Mouse (Mus musculus) 3134 (cell line): ENCODE measurements around the gene Tubb2a.
A peak's percentile ranks its signal among the peaks of the same experiment; 100 is the strongest.

Experiments
- DNase-seq: peaks from one replicate; pipeline ENCODE4 v3.0.0-alpha.2; 2011; ENCODE audit warnings: low spot score; ENCODE audit not compliant: insufficient read length; ENCODE audit errors: extremely low read depth

The Tubb2a gene

DNA sequence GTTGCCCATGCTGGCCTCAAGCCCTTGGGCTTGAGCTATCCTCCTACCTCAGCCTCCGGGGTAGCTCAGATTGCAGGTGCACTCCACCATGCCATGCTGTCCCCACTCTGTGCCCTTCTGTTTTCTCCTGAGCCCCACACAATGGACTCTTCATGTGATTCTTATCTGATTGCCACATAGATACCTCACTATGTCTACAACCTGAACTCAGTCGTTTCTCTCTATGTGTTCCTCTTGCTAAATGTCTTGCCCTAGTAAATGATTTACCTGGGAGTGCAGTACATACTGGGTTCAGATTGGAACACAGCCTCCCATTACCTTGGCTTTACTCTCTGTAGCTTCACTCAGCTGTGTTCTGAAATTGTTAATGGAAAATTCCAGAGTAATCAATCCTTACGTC is 22.8 kb downstream of the Tubb2a start:
- DNase-seq: no peak

DNA sequence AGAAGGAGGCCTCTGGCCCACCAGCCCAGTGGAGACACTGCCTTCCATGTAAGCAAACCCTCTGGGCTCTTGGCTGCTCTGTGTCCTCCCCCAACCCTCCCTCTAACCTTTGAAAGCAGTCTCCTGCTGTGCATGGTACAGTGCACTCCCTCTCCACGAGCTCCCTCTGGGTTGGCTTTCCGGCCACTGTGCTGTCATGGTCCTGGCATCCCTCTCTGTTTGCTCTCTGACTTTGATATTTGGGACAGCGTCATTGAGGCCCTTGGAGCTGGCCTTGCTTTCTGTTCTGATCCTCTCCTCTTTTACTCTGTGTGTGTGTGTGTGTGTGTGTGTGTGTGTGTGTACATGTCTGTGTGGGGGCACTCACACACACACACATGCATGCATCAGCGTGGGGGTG is 23.4 kb downstream of the Tubb2a start:
- no peak for DNase-seq

DNA sequence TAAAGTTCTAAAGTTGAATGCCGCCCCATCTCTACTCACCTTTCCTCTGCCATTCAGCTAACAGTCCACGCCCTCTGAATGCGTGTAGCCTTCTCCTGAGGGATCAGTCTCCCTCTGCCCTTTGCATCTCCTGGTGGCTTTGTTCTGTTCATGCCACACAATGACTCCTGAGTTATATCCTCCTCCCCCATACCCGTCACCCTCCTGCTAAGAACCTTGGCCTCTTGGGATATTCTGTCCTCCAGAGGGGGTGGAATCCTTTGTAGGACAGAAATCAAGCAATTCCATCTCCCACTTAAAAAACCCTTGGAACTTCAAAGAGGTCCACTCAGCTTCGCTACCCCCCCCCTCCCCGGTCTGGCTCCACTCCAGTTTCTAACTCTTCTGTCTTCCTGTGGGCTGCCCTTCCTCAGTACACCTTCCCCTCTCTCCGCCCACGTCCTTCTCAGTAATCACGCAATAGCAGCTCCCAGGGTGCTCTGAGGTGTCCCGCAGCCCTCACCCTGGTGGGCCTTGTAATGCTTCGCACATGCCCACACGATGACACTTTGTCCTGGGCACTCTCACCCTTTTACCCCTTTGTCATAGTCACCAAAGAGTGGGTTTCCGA is 24.0 kb downstream of the Tubb2a start:
- DNase-seq: no peak

DNA sequence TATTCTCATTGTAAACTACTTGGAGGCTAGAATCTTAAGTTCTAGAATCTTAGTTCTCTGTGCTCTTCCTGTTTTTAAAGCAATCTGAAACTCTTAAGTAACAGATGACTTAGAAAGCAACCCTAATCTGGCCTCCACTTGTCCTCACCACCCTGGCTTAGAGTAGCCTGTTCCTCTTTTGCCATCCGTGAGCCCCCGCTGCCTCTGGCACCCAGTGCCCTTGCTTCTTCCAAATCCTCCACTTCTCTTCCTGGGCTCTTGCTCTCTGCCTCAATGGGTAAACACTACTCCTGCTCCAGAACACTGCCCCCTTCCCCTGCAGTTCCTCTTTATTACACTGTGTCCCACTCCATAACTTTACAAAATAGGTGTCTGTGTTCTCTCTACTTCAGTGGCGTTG is 26.1 kb downstream of the Tubb2a start:
- DNase-seq: no peak

DNA sequence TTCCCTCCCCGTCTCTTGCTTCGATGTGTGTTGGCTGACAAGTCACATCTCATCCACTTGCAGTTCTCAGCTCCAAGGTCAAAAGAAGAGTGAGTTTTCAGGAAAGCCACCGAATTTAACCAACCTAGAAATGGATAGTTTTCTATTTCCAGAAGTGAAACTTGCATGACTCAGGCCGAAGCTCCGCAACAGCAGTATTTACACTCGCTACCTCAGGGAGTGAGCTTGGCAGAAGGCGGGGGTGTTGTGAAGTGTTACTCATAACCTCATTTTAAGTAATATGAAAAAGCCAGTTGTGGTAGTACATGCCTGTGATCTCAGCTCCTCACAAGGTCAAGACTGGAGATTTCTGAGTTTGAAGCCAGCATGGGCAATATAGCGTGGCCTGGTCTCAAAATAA is 27.3 kb downstream of the Tubb2a start:
- no peak for DNase-seq

DNA sequence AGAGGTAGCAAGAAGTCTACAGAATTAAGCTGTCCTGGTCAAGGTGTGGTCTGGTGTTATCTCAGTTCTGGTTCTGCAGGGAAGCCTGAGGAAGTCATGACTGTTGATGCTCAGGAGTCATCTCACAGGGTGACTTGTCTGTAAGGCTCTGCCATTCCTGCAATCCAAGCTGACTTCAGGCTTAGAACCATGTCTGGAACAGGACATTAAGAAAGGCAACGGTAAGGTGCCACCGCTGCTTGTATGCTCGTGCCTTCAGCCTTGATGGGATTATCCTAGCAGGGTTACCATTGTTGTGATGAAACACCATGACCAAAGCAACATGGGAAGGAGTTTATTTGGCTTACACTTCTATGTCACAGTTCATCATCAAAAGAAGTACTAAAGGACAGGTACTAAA is 30.3 kb downstream of the Tubb2a start:
- no peak for DNase-seq

DNA sequence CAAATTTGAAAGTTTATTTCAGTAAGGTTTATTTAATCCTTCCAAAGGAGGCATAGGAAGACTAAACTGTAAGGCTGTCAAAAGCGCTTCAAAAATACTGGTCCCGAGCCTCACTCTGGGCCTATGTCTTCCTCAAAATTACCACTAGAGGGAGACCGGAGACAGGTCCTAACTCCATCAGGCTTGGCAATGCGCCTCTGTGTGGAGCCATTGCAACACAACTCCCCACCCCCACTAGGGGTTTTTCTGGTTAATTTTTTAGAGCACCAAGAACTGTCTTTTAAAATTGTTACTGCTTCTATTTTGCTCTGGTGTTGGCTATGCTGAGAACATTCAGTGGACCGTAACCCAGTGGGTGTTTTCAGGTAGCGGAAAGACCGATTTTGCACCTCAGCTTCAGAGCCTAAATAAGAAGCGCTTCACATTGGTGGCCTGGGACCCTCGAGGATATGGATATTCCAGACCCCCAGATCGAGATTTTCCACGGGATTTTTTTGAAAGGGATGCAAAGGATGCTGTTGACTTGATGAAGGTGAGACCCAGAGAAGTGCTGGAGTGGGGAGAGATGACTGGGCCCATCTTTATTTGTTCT is 31.3 kb downstream of the Tubb2a start:
- DNase-seq: peak; percentile 17

DNA sequence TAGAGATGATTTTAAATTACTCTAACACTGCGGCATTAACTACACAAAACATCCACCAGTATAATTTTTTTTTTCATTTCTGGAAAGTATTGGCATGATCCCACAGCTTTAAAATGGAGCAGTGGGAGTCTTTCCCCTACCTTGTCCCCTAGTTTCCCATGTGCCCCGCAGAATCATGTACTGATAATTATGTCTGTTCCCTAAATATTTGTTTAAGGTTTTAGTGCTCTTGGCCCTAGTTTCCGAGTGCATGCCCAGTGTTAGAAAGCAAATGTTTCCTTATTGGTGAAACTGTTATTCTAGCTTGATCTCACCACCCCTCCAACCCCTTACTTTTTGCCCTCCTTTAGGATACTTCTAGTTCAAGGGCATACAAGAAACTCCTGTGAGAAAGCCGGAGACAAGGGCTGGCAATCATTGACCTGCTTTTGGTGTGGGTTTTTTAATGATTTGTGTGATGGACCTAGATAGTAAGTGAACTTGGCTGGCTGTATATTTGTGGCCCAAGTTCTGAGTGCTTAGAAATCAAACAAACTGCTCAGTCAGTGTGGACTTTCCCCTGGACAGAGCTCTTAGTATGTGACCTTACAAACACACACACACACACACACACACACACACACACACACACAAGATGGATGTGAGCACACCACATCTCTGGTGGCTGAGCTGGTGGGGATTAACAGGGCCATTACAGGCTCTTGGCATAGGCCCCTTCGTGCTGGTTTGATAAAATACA is 32.1 kb downstream of the Tubb2a start:
- no peak for DNase-seq

DNA sequence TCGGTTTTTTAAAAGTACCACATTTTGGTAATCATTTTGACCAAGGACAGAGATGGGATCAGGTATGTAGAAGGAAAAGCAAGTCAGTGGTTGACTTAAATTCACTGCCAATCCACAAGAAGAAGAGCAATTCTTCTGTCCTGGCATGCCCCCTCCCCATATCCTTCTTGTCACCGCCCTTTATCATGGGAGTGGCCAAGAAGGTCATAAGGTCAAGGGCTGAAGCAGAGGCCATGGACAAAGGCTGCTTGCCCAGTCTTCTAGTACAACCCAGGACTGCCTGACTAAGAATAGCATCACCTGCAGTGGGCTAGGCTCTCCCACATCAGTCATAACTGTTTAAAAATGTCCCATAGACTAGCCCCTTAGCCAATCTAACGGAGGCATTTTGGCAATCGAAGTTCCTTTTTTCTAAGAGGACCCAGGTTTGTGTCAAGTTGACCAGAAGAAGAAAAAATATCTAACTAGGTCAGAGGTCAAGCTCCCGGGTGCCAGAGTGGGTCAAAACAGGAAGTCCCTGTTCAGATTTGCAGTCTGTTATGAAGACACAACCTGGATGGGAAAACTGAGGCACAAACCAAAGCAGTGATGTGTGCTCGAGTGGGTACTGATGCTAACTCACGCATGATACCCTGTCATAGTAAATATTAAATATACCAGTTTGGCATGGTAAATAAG is 34.0 kb downstream of the Tubb2a start:
- no peak for DNase-seq

DNA sequence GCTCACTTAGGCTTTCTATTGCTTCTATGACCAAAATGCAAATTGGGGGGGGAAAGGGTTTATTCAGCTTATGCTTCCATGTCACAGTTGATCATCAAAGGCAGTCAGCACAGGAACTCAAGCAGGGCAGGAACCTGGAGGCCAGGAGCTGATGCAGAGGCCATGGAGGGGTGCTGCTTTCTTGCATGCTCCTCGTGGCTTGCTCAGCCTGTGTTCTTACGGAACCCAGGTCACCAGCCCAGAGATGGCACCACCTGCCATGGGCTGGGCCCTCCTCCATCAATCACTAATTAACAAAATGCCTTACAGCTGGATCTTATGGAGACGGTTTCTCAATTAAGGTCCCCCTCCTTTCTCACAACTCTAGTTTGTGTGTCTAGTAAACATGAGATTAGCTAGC is 37.7 kb downstream of the Tubb2a start:
- no peak for DNase-seq

DNA sequence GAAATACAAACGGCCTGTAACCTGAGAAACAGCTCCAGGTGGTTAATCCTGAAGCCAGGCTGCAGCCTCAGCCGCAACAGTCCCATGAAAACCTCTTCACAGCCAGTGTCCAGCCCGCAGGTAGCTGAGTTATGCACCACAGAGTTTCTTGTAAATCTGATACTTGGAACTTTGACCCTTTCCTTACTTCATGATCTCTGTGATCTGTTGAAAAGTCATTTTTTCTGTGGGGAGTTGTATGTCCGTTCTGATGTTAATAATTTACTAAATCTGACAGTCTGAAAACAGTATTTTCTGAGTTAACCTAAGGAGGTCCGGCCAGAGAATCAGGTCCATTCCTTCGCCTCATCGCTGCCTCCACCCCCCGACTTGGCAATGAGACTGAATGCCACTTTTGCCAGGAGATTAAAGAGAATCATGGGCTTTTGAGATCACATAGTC is 38.9 kb downstream of the Tubb2a start:
- no peak for DNase-seq

DNA sequence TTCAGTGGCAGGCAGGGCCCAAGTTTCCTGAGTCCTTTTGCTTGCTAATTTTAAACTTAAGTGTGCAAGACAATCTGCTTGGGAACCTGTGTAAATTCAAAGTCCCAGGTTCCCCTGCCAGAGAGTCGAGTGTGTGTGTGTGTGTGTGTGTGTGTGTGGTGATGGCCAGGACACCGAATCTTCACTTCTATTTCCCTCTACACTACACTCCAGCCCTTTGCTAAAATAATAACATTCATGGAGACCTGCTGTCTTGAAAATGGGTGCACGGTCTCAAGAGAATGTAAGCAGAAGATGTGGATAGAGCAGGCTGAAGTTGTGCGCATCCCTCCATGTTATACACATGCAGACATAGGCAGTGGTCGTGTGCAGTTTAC is 39.8 kb downstream of the Tubb2a start:
- no peak for DNase-seq

DNA sequence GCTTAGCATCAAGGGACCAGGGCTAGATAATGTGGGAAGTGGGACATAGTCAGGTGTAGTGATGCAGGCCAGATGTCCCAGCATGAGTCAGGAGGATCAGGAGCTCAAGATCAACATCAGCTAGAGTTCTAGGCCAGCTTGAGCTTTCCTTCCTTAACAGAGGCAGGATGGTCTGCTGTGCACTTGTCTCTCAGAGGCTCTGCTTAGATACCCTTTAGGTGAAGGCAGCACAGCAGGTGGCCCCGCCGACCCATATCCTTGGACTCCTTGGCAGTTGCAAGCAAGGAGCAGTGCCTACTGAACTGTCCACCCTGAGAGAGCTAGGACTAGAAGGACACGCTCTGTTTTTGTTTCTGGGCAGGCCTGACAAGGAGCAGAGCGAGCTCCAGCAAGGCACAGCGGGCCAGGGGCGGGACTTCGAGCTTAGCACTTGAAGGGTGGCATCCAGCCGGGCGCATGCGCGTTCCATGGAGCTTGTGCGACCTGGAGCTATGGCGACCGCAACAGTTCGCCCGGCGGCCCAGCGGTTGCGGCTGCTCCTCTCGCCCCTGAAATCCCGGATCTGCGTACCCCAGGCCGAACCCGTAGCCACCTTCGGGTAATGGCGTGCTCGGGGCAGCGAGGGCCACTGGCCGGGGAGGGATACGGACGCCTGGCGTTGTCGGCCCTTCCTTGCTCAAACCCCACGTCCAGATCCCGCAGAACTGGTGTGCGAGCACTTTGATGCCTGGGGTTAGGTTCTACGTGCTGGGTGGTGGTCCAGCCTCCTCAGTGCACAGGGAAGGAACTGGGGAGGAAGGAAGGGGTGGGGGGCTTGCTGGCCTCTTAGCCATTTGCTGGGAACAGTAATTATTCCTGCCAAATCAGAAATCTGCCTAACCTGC is 40.4 kb downstream of the Tubb2a start, which contains the start of gene Bphl:
Gene Bphl, plus strand, starts transcription at position 426 of the 884 bp plus-strand sequence.
- peak; percentile 89 for DNase-seq

DNA sequence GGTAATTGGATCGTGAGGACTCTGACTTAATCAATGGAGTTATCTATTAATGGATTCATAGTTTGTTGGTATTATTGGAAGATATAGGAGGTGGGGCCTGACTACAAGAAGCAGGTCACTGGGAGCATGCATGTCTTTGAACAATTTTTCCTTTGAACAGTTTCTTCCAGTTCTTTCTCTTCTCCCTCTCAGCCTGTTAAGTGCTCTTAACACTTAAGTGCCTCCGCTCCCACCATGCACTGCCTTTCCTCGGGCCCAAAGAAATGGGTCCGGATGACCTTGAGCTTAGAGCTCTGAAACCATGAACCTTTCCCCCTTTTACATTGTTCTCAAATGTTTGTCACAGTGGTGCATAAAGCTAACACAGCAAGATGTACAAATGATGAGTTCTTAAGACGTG is 41.1 kb downstream of the Tubb2a start:
- DNase-seq: no peak

DNA sequence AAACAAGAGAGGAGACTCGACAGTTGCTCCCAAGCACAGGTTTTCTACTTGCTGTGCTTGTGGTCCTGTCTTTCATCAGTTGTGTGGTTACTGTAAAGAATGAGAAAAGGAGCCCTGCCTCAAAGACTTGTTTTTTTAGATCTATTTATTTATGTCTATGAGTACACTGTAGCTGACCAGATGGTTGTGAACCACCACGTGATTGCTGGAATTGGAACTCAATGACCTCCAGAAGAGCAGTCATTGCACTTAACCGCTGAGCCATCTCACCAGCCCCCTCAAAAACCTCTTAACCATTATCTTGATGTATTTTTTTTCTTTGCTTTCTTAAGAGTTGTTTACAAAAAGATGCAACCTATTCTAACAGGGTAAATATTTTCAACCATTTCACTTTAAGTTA is 42.4 kb downstream of the Tubb2a start:
- no peak for DNase-seq

DNA sequence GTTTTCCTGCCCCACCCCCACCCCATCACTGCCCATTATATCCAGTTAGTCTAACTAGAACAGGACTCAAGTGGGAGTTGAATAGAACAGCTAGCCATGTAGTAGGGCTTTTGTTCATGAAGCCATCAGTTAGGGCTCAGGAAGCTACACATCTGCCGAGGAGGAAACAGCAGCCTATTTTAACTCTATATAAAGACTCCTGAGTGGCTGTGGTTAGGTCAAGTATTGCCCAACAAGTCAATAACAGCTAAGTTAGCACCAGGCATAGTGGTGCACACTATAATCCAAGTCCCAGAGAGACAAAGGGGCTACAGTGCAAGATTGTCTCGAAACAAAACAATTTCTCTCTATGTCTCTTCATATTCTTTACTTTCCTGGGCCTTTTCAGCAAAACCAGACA is 45.8 kb downstream of the Tubb2a start:
- no peak for DNase-seq
